Mouse (Mus musculus) ES-Bruce4 (cell line): Measurements from ENCODE around the gene Lactbl1. TPM values are rescaled to one million over a fixed set of nuclear protein-coding genes. Genes with fewer than 3 reads are reported as not detected.

Experiments
- H3K27ac ChIP-seq: 2 replicates; pipeline ENCODE4 v1.5.1; 2012; ENCODE audit warnings: low read length, inconsistent platforms; ENCODE audit not compliant: insufficient read depth
- H3K27me3 ChIP-seq: 2 replicates; pipeline ENCODE4 v1.6.1; 2012; ENCODE audit warnings: mild to moderate bottlenecking, low read length, inconsistent platforms; ENCODE audit not compliant: control insufficient read depth, poor library complexity, insufficient read depth, severe bottlenecking
- H3K36me3 ChIP-seq: 2 replicates; pipeline ENCODE4 v1.6.1; 2012; ENCODE audit warnings: inconsistent platforms, mild to moderate bottlenecking, low read length, moderate library complexity; ENCODE audit not compliant: control insufficient read depth, poor library complexity, insufficient read depth, severe bottlenecking
- H3K4me1 ChIP-seq: one replicate; pipeline ENCODE4 v1.8.1; 2011; ENCODE audit warnings: low read length; ENCODE audit not compliant: control insufficient read depth, insufficient read depth
- H3K4me3 ChIP-seq: 2 replicates; pipeline ENCODE4 v1.5.1; 2011; ENCODE audit warnings: low read depth, mild to moderate bottlenecking, low read length
- H3K9ac ChIP-seq: 2 replicates; pipeline ENCODE4 v1.6.1; 2012; ENCODE audit warnings: low read depth, mild to moderate bottlenecking, inconsistent platforms; ENCODE audit not compliant: poor library complexity, severe bottlenecking
- H3K9me3 ChIP-seq: replicated peaks from 2 replicates; pipeline ENCODE4 v1.6.1; 2012; ENCODE audit warnings: mild to moderate bottlenecking, low read length, inconsistent platforms; ENCODE audit not compliant: control insufficient read depth, poor library complexity, insufficient read depth, severe bottlenecking
- CTCF ChIP-seq: IDR thresholded peaks from one replicate; pipeline ENCODE4 v1.8.1; 2011; ENCODE audit warnings: low read depth, low read length
- EP300 ChIP-seq: IDR thresholded peaks from 2 replicates; pipeline ENCODE4 v1.6.1; 2011; ENCODE audit warnings: low read depth, low read length; ENCODE audit not compliant: insufficient read depth
- POLR2A ChIP-seq: IDR thresholded peaks from one replicate; pipeline ENCODE4 v1.8.1; 2011; ENCODE audit warnings: low read length; ENCODE audit not compliant: insufficient read depth
- polyA plus RNA-seq: library from polyadenylated mRNA; stranded (reverse); fragments of >200 nt; gene quantifications from 2 replicates; pipeline ENCODE4 v1.2.4, GENCODE M21; 2011; ENCODE audit warnings: low read depth; ENCODE audit not compliant: missing spikeins, insufficient read depth, insufficient read length

Gene Lactbl1
- polyA plus RNA-seq, 1 experiment, result not detected

DNA sequence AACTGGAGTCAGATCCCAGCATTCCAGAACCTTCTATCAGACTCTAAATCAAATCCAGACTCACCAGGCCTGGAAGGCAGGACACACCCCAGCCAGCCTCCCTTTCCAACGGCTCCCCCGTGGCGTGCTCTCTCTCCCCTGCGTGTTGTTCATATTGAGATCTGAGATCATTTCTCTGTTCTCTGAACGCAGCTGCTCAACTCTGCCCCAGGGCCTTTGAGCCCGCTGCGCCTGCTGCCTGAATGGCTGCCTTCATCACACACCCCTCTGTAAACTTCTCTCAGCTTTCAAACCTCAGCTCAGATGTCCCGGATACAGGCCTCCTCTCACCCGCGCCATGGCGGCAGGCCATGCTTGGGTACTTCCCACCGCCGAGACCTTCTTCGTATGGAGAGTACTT, 58.2 kb downstream of the Lactbl1 start:
- Histone ChIP-seq H3K27ac (no peak overlapping the region), H3K9ac (no peak overlapping the region), H3K4me3 (no peak overlapping the region), H3K36me3 (no peaks in the 10 kb centered on the region), H3K9me3 (no peaks in the 10 kb centered on the region), H3K4me1 (peaks cover 3% of the 10 kb centered on the region), H3K27me3 (no peaks in the 10 kb centered on the region)
- no peak for TF ChIP-seq POLR2A
- no peak for TF ChIP-seq CTCF
- no peak for TF ChIP-seq EP300

DNA sequence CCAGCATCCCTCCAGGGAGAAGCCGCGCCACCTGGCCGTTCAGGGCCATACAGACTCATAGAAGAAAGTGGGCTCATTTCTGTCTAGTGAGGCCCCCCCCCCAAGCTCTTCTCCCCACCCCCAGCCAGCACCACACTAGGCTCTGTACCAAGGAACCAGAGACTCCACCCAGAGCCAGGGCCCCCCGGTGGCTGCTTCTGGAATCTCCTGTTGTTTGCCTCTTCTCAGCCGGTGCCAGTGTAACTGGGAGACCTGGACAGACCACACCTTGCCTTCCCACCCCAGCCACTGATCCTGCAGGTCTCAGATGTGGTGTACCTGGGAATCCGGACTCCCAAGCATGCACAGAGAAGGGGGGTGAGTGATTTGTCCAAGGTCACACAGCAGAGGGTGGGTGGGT, 62.1 kb downstream of the Lactbl1 start:
- no peaks in the 10 kb centered on the region for H3K36me3 ChIP-seq
- H3K27ac ChIP-seq, result no peak overlapping the region

DNA sequence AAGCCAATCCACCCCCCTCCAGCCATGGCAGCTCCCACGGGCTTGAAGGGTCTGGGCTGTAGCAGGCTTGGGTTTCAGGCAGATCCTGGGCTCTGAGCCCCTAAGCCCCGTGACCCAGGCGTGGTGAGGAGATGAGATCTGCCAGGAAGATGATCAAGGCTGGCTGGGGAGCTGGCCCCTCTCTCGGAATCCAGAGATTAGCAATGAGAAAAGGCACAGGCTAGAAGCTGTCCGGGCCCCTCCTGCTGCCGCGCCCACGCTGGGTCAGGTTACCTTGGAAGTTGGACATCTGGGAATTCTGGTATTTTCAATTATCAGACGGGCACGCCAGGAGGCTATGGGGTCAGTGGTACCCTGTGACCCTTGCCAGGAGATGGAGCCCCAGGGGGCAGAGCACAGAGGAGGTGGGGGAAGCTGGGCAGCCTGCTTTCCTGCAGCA, 63.0 kb downstream of the Lactbl1 start:
- no peaks in the 10 kb centered on the region for H3K9me3 ChIP-seq
- H3K4me3 ChIP-seq, result no peak overlapping the region
- no peaks in the 10 kb centered on the region for H3K27me3 ChIP-seq
- H3K27ac ChIP-seq, result no peak overlapping the region
- H3K4me1 ChIP-seq, result peaks cover 5% of the 10 kb centered on the region
- no peak overlapping the region for H3K9ac ChIP-seq
- no peaks in the 10 kb centered on the region for H3K36me3 ChIP-seq
- TF ChIP-seq POLR2A, result no peak
- TF ChIP-seq EP300, result no peak
- TF ChIP-seq CTCF, result no peak

More for the DNA sequence above, 62.1 kb downstream of the Lactbl1 start:
- TF ChIP-seq EP300 (no peak), CTCF (peak; percentile 11)
- Histone ChIP-seq H3K27me3 (no peaks in the 10 kb centered on the region), H3K4me1 (peaks cover 5% of the 10 kb centered on the region), H3K4me3 (no peak overlapping the region), H3K9ac (no peak overlapping the region), H3K9me3 (no peaks in the 10 kb centered on the region)

DNA sequence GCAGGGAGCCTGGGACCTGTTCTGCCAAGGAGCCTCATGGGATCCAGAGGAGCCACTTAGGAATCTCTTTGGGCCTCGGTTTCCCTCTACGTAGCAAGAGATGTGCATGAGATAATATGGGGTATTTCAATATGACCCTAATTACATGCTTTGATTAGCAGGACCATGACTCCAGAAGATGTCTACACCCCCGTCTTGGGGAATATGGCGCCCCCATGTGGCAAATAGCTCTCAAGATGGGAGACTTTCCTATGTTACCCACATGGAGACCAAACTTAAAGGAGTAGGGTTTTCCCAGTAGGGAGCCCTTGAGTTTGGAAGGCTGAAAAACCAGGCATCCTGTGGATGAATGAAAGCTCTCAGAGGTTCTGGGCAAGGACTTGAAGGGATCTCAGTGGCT, 65.7 kb downstream of the Lactbl1 start:
- peaks cover 5% of the 10 kb centered on the region for H3K4me1 ChIP-seq
- H3K36me3 ChIP-seq, result no peaks in the 10 kb centered on the region
- no peaks in the 10 kb centered on the region for H3K9me3 ChIP-seq
- H3K9ac ChIP-seq, result no peak overlapping the region
- TF ChIP-seq POLR2A (no peak), CTCF (no peak)
- H3K4me3 ChIP-seq, result no peak overlapping the region
- no peak overlapping the region for H3K27ac ChIP-seq
- H3K27me3 ChIP-seq, result no peaks in the 10 kb centered on the region

Other genes starting within 250 kb of the Lactbl1 start
- 1.1 and 1.2 TPM in 2 replicates for gene Htr1d, start 199.1 kb upstream of the Lactbl1 start, polyA plus RNA-seq
- 0.40 and 0.46 TPM in 2 replicates for gene 6030445D17Rik, start 160.4 kb upstream of the Lactbl1 start, polyA plus RNA-seq
- 67.6 and 73.0 TPM in 2 replicates for gene Luzp1, start 152.9 kb upstream of the Lactbl1 start, polyA plus RNA-seq
- 205 and 211 TPM in 2 replicates for gene Kdm1a, start 19.9 kb upstream of the Lactbl1 start, polyA plus RNA-seq
- not detected in 2 replicates for gene Tex46, start 12.2 kb upstream of the Lactbl1 start, polyA plus RNA-seq
- 15.1 and 15.5 TPM in 2 replicates for gene Ephb2, start 213.4 kb downstream of the Lactbl1 start, polyA plus RNA-seq